8 mouse cellular contexts compared by ENCODE assay signal in the genomic region with DNA sequence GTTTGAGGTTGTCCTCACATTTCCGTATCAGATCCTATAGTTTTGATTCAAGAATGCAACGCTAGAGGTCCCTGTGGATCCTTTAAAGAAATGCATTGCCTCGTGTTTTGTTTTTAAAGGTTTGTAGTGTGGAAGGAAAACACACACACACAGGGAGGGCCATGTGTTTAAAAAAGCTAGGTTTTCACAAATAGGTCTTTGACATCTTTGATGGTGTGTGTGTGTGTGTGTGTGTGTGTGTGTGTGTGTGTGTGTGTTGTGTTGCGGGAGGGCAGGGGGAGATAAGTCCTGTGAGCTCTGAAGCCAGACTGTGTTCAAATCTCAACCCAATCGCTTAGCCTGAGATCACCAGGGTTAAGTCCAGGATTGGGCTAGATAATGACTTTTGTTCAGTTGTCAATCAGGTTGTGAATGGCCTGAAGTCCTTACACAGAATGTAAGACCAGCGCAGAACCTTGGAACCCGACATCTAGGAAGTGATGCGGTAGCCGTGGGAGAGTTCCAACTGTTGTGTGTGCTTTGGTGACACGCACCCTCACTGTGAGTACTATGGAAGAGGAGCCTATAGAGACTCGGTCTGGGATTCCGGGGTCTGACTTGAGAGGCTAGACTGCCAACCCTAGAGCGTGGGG. TPM values are rescaled to one million over a fixed set of nuclear protein-coding genes. Genes with fewer than 3 reads are reported as not detected.
DNase-seq lines count a peak whose midpoint lies in the region; ATAC-seq lines count a peak whose summit lies in the region.

No protein-coding gene starts in this region.

- H3K4me1 ChIP-seq in heart, embryonic 16.5 days (ENCODE audit: control insufficient read depth, insufficient read depth, low read length), result peaks cover 7% of the 10 kb centered on the region
- peaks cover 24% of the 10 kb centered on the region for H3K4me1 ChIP-seq in liver, embryonic 12.5 days

- DNase-seq in right cerebral cortex, adult 18-20 months, result peak; percentile 18
- DNase-seq in right cerebral cortex, postnatal 10 days (ENCODE audit: low spot score in 2 of 2), result no peak
- DNase-seq in brain, adult 2 months (ENCODE audit: low read depth, low spot score), result peak; percentile 60
- no peak for DNase-seq in urinary bladder, postnatal 25 days (ENCODE audit: low spot score)
- DNase-seq in left cerebral cortex, adult 8-10 months (ENCODE audit: low spot score in 2 of 2), result no peak

- H3K27me3 ChIP-seq in heart, embryonic 16.5 days (ENCODE audit: control insufficient read depth, insufficient read depth, low read length), result no peaks in the 10 kb centered on the region
- H3K27me3 ChIP-seq in liver, embryonic 12.5 days (replicated peaks), result peaks cover 9% of the 10 kb centered on the region; the same call in 1 of the 2 replicates

- H3K9ac ChIP-seq in heart, embryonic 16.5 days (ENCODE audit: low read length), result peak overlapping the region; percentile 69
- H3K9ac ChIP-seq in liver, embryonic 12.5 days, result peak overlapping the region; percentile 57

- H3K4me2 ChIP-seq in heart, embryonic 16.5 days (ENCODE audit: low read depth, low read length), result peak overlapping the region; percentile 91
- H3K4me2 ChIP-seq in liver, embryonic 12.5 days, result peak overlapping the region; percentile 77

- WGBS in heart, embryonic 16.5 days, result 4% methylated on average over 13 of the region's 13 CpGs
- 3% methylated on average over 13 of the region's 13 CpGs for WGBS in liver, embryonic 12.5 days (ENCODE audit: insufficient replicate concordance)

- peak overlapping the region; percentile 57 for H3K4me3 ChIP-seq in heart, embryonic 16.5 days (ENCODE audit: low read length)
- H3K4me3 ChIP-seq in liver, embryonic 12.5 days, result peak overlapping the region; percentile 53

- no peak; the same call in 1 of the 2 replicates for ATAC-seq in heart, embryonic 16.5 days (replicated peaks; ENCODE audit: extremely low read depth, insufficient read depth, low FRiP score)
- ATAC-seq in liver, embryonic 12.5 days, result peak; percentile 65
- peak; percentile 7; the same call in 1 of the 2 replicates for ATAC-seq in neutrophil, adult 5-6 weeks (ENCODE audit: extremely low read depth, insufficient number of reproducible peaks, low FRiP score, poor library complexity, severe bottlenecking)

- no peaks in the 10 kb centered on the region for H3K36me3 ChIP-seq in heart, embryonic 16.5 days (ENCODE audit: control insufficient read depth, insufficient read depth)
- H3K36me3 ChIP-seq in liver, embryonic 12.5 days, result peaks cover 4% of the 10 kb centered on the region; the same call in 1 of the 2 replicates

- no peaks in the 10 kb centered on the region for H3K9me3 ChIP-seq in heart, embryonic 16.5 days (replicated peaks; ENCODE audit: control insufficient read depth, low read length)
- no peaks in the 10 kb centered on the region for H3K9me3 ChIP-seq in liver, embryonic 12.5 days (replicated peaks)

- H3K27ac ChIP-seq in heart, embryonic 16.5 days (ENCODE audit: low read length), result no peak overlapping the region
- no peak overlapping the region; the same call in 1 of the 2 replicates for H3K27ac ChIP-seq in liver, embryonic 12.5 days

RNA-seq across cellular contexts. Expression of a gene that starts 8.4 kb away (rescaled TPM):
- polyA plus RNA-seq in heart, embryonic 16.5 days (2015; fragmentation: Nextera tagmentation; extraction: Ambion mirVana), result 3.9 and 12.8 TPM in 2 replicates
- polyA plus RNA-seq in liver, embryonic 12.5 days (2016; fragmentation: Nextera tagmentation; extraction: Ambion mirVana), result 0.23 and 0.32 TPM in 2 replicates
- 27.7 and 29.8 TPM in 2 replicates for total RNA-seq in neutrophil, adult 5-6 weeks (2017)
- not detected for total RNA-seq in left cerebral cortex, adult 8-10 months (2022)

RNA-seq across cellular contexts. Expression of a gene that starts 16.5 kb away (rescaled TPM):
- polyA plus RNA-seq in heart, embryonic 16.5 days (2015; fragmentation: Nextera tagmentation; extraction: Ambion mirVana), result 69.8 and 73.2 TPM in 2 replicates
- 299 and 300 TPM in 2 replicates for polyA plus RNA-seq in liver, embryonic 12.5 days (2016; fragmentation: Nextera tagmentation; extraction: Ambion mirVana)
- total RNA-seq in neutrophil, adult 5-6 weeks (2017), result 78.8 and 92.3 TPM in 2 replicates
- 10 to 100 TPM; 32.5 to 44.4 (median 38.7) TPM for total RNA-seq in left cerebral cortex, adult 8-10 months (2022)

Comparison
In these comparisons a context has a peak if more than half of its experiments do, and no peak if none do; other contexts are left out.
1. DNase-seq: peak in right cerebral cortex, adult 18-20 months (single experiment) and brain, adult 2 months (single experiment); none in right cerebral cortex, postnatal 10 days (0 of 2), urinary bladder, postnatal 25 days (single experiment) and left cerebral cortex, adult 8-10 months (0 of 2).
2. RNA of a gene that starts 8.4 kb away (total RNA-seq): 27.7 to 29.8 TPM in neutrophil, adult 5-6 weeks; not detected in left cerebral cortex, adult 8-10 months; every median in the first group is over 10 times any median in the second.